Mouse (Mus musculus) lung, postnatal 0 days (tissue): Measurements from ENCODE around the gene Tex50.

Experiments used
- CTCF ChIP-seq: IDR thresholded peaks from 2 replicates; pipeline ENCODE4 v1.5.1; 2016; ENCODE audit warnings: antibody characterized with exemption, mild to moderate bottlenecking
- EP300 ChIP-seq: IDR thresholded peaks from 2 replicates; pipeline ENCODE4 v1.6.1; 2016; ENCODE audit warnings: antibody characterized with exemption, mild to moderate bottlenecking, control low read depth

DNA sequence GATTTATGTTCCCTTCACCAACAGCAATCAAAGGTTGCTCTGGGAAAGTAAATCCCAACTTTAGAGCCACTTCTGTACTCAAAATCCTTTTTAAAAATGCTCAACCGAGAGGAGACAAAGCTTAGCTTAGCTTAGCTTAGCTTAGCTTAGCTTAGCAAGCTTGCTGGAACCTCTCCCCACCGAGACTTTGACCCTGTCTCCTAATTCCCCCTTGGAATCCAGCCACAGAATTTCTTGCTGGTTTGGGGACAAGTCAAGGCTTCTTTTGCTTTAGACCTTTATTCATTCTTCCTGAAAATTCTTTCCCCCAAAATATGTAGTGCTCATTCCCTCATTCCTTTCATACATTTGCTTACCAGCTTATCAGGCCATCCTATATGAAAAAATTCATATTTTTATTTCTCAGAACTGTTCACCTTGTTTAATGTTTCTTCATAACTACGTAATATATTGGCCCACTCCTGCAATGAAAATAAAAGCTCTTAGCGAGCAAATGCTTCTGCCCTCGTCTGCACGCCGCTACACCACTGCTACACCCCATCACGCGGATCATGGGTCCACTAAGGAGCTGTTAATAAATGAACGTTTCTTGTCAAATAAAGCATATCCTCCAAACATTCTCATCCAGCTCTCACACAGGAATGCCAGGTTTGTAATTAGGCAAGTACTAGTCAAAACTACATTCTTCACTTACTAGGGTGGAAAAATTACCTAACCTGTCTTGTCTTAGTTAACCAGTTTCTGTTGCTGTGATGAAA, 36.3 kb downstream of the Tex50 start:
- TF ChIP-seq CTCF, result no peak
- no peak for TF ChIP-seq EP300
